Mouse (Mus musculus) kidney, adult 10 weeks (tissue): Measurements from ENCODE around the gene Rbms3. TPM values are rescaled to one million over a fixed set of nuclear protein-coding genes. Genes with fewer than 3 reads are reported as not detected.

ENCODE experiments used
- polyA plus RNA-seq: library from polyadenylated mRNA; stranded (reverse); fragments of 350-450 nt; fragmentation: Illumina TruSeq; extraction: RNeasy Lipid Tissue Mini Kit (QIAGEN cat#74804); gene quantifications from one replicate; pipeline ENCODE4 v1.2.3, GENCODE M21; 2014; ENCODE audit warnings: low read depth, low replicate concordance

The Rbms3 gene
- polyA plus RNA-seq, result 18.8 TPM

GRCm38 (mm10) chr9:117629771-117630170 lies at the start of gene Rbms3:
Gene Rbms3, minus strand, starts transcription at chr9:117629913.

